Mouse (Mus musculus): Measurements from ENCODE around the gene Rpl23a. TPM values are rescaled to one million over a fixed set of nuclear protein-coding genes. Genes with fewer than 3 reads are reported as not detected.

Gene Rpl23a
- 1,223 and 1,245 TPM in 2 replicates for polyA plus RNA-seq (2014; fragmentation: Nextera tagmentation; extraction: Ambion mirVana)

DNA sequence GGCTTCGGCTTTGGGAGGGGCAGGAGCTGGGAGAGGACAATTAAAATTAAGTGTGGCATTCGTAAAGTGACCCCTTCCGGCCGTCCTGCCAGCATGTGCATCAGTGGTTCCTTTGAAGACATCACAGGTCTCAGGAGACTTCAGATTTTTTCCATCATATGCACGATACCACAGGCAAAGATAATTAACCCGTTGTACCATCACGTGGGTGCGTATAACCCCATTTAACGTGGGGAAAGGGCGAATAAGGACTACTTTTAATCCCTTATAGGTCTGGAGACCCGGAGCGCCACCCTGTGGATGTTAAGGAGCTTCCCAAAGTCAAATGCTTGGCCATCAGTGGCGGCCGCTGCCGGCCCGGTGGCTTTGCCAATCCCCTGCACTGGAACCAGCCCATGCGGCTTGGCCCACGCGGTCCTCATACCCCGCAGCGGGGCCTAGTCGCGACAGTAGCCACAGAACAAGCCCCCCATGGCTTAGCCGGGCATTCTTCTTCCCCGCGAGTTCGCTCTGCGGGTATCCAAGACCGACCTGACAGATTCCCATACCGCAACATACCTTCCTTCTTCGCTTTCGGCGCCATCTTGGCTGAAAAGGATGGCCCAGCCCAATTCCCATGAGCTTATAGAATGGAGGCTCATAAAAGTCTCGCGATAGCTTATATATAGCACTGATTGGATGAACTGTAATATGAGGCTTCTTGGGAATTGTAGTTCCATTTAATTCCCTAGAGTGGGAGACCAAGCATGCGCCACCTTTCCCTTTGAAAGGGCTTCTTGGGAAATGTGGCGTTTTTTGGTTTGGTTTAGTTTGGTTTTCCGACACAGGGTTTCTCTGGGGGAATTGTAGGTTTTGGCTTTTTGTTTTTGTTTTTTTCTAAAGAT lies at the start of gene Rpl23a:
Gene Rpl23a, minus strand, starts transcription at position 624 of the 884 bp plus-strand sequence.
- H3K9me3 ChIP-seq (ENCODE audit: control insufficient read depth, low read length): no peaks in the 10 kb centered on the region
- peak within 1 kb of the TSS; percentile 95 for H3K9ac ChIP-seq (ENCODE audit: low read length)
- peak within 1 kb of the TSS; percentile 94 for H3K4me3 ChIP-seq (ENCODE audit: low read depth, low read length)
- H3K27ac ChIP-seq (ENCODE audit: low read depth, low read length): peak within 1 kb of the TSS; percentile 91
- peaks cover 34% of the 10 kb centered on the region for H3K4me1 ChIP-seq (ENCODE audit: control insufficient read depth, insufficient read depth, low read length)
- peak within 1 kb of the TSS; percentile 77 for H3K4me2 ChIP-seq
- DNase-seq (ENCODE audit: low spot score, missing footprints) (peak; percentile 98), ATAC-seq (ENCODE audit: low FRiP score) (peak; percentile 91)
- peaks cover 13% of the 10 kb centered on the region for H3K36me3 ChIP-seq (ENCODE audit: control insufficient read depth, insufficient read depth, low read length)
- H3K27me3 ChIP-seq (ENCODE audit: control insufficient read depth, insufficient read depth, low read length): no peaks in the 10 kb centered on the region
- under 1% methylated on average over 38 of the region's 38 CpGs for WGBS

DNA sequence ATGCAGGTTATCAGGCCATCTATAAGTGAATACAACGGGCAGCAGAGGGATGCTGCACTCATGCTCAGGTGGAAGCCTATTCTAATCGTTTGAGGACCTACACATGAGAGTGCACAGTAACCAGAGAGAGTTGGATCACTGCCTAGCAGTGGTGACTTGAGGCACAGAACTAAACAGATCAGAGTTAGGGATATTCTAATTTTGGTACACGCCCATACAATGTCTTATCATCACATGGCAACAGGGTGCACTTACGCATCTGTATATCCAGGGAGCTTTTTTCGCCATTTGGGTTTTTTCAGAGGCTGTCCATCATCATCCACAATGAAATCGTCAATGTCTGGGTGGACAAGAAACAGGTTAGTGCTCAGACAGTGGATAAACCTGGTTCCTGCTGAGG lies 48.1 kb upstream of the Rpl23a start:
- H3K4me1 ChIP-seq (ENCODE audit: control insufficient read depth, insufficient read depth, low read length): no peaks in the 10 kb centered on the region

DNA sequence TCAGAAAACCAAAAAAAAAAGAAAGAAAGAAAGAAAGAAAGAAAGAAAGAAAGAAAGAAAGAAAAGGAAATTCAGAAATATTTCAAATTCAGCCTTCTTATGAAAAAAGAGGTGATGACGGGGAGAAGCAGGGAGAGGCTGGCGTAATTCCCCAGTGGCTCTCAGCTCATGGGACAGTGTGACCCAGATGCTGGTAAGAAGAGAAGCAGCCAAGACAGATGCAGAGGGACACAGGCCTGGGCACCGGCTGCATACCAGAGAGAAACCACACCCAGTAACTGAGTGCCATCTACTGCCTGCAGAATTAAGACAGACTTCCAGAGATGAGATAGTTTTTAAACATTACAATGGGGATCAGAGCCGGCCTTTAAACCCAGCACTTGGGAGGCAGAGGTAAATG lies 40.2 kb upstream of the Rpl23a start:
- Histone ChIP-seq H3K4me2 (no peak overlapping the region), H3K4me1 (ENCODE audit: control insufficient read depth, insufficient read depth, low read length) (no peaks in the 10 kb centered on the region), H3K9me3 (ENCODE audit: control insufficient read depth, low read length) (no peaks in the 10 kb centered on the region), H3K9ac (ENCODE audit: low read length) (no peak overlapping the region), H3K4me3 (ENCODE audit: low read depth, low read length) (no peak overlapping the region), H3K36me3 (ENCODE audit: control insufficient read depth, insufficient read depth, low read length) (peaks cover 46% of the 10 kb centered on the region), H3K27me3 (ENCODE audit: control insufficient read depth, insufficient read depth, low read length) (no peaks in the 10 kb centered on the region), H3K27ac (ENCODE audit: low read depth, low read length) (no peak overlapping the region)
- WGBS: 90% methylated on average over 4 of the region's 4 CpGs
- no peak for ATAC-seq (ENCODE audit: low FRiP score)
- no peak for DNase-seq (ENCODE audit: low spot score, missing footprints)

More for the DNA sequence above, 48.1 kb upstream of the Rpl23a start:
- Histone ChIP-seq H3K27ac (ENCODE audit: low read depth, low read length) (no peak overlapping the region), H3K9ac (ENCODE audit: low read length) (no peak overlapping the region), H3K9me3 (ENCODE audit: control insufficient read depth, low read length) (no peaks in the 10 kb centered on the region), H3K4me3 (ENCODE audit: low read depth, low read length) (no peak overlapping the region), H3K4me2 (no peak overlapping the region), H3K27me3 (ENCODE audit: control insufficient read depth, insufficient read depth, low read length) (no peaks in the 10 kb centered on the region), H3K36me3 (ENCODE audit: control insufficient read depth, insufficient read depth, low read length) (peaks cover 38% of the 10 kb centered on the region)
- 94% methylated on average over 6 of the region's 6 CpGs for WGBS
- DNase-seq (ENCODE audit: low spot score, missing footprints): no peak
- ATAC-seq (ENCODE audit: low FRiP score): no peak

- no peak overlapping the region for H3K4me3 ChIP-seq (ENCODE audit: low read depth, low read length)
- ATAC-seq (ENCODE audit: low FRiP score) (no peak), DNase-seq (ENCODE audit: low spot score, missing footprints) (no peak)
- 92% methylated on average over 11 of the region's 11 CpGs for WGBS
- no peak overlapping the region for H3K9ac ChIP-seq (ENCODE audit: low read length)
- H3K36me3 ChIP-seq (ENCODE audit: control insufficient read depth, insufficient read depth, low read length): peaks cover 44% of the 10 kb centered on the region
- no peaks in the 10 kb centered on the region for H3K9me3 ChIP-seq (ENCODE audit: control insufficient read depth, low read length)
- H3K27me3 ChIP-seq (ENCODE audit: control insufficient read depth, insufficient read depth, low read length): no peaks in the 10 kb centered on the region
- H3K27ac ChIP-seq (ENCODE audit: low read depth, low read length): no peak overlapping the region
- H3K4me2 ChIP-seq: no peak overlapping the region
- no peaks in the 10 kb centered on the region for H3K4me1 ChIP-seq (ENCODE audit: control insufficient read depth, insufficient read depth, low read length)
These were observed 32.4 kb upstream of the Rpl23a start for GRCm38 (mm10) chr11:78215709-78216317.

DNA sequence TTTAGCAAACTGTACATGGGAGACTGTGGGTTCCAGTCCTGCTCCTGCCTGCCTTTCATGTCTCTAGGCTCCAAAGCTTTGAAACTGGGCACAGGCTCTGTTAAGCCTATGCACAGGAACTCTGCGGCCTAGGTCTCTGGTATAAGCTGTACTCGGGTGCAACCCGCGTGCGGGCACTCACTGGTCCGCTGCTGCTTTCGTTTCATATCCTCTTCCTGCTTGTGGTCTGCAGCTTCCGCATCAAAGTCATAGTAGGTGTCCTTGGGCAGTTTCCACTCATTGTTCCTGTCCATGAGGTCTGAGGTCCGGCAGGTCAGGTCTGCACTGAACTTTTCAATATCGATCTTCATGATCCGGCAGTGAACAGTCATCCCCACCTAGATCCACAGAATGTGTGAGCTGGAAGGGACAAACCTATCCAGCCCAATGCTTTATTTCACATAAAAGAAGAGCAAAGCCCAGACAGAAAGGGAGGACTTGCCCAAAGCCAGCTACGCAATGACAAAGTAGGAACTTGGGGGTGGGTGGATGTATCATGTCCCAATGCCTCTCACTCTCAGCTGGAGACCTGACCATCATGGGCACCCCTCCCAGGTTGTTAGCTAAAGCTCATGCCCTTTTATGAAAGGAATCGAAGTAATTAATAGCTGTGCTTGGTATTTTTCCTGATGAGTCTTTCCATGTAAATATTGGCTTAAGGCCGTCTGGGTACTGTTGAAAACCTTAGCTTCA lies 29.9 kb upstream of the Rpl23a start:
- DNase-seq (ENCODE audit: low spot score, missing footprints) (no peak), ATAC-seq (ENCODE audit: low FRiP score) (no peak)
- Histone ChIP-seq H3K4me1 (ENCODE audit: control insufficient read depth, insufficient read depth, low read length) (no peaks in the 10 kb centered on the region), H3K27me3 (ENCODE audit: control insufficient read depth, insufficient read depth, low read length) (no peaks in the 10 kb centered on the region), H3K4me2 (no peak overlapping the region), H3K27ac (ENCODE audit: low read depth, low read length) (no peak overlapping the region), H3K4me3 (ENCODE audit: low read depth, low read length) (no peak overlapping the region), H3K9ac (ENCODE audit: low read length) (no peak overlapping the region), H3K36me3 (ENCODE audit: control insufficient read depth, insufficient read depth, low read length) (peaks cover 36% of the 10 kb centered on the region), H3K9me3 (ENCODE audit: control insufficient read depth, low read length) (no peaks in the 10 kb centered on the region)
- WGBS: 95% methylated on average over 14 of the region's 14 CpGs

DNA sequence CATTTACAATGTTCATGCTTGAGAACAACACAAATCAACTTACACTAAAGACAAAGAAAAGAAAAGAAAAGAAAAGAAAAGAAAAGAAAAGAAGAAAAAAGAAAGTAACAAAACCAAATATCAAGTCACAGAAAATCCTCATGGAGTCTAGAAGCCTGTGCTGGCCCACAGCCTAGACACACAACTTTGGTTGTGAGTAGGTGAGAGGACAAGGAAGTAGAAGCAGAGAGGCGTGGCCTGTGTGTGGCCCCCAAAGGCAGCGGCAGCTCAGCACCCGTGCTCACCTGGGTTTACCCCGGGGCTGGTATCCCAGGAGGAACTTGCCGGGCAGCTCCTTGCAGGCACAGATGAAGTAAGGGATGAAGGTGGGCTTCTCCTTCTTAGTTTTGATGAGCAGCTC lies 28.1 kb upstream of the Rpl23a start:
- H3K9me3 ChIP-seq (ENCODE audit: control insufficient read depth, low read length): no peaks in the 10 kb centered on the region
- H3K4me2 ChIP-seq: no peak overlapping the region
- H3K36me3 ChIP-seq (ENCODE audit: control insufficient read depth, insufficient read depth, low read length): peaks cover 29% of the 10 kb centered on the region
- 94% methylated on average over 5 of the region's 5 CpGs for WGBS
- H3K27me3 ChIP-seq (ENCODE audit: control insufficient read depth, insufficient read depth, low read length): no peaks in the 10 kb centered on the region
- no peak overlapping the region for H3K4me3 ChIP-seq (ENCODE audit: low read depth, low read length)
- no peak overlapping the region for H3K9ac ChIP-seq (ENCODE audit: low read length)
- no peaks in the 10 kb centered on the region for H3K4me1 ChIP-seq (ENCODE audit: control insufficient read depth, insufficient read depth, low read length)
- DNase-seq (ENCODE audit: low spot score, missing footprints) (no peak), ATAC-seq (ENCODE audit: low FRiP score) (no peak)
- H3K27ac ChIP-seq (ENCODE audit: low read depth, low read length): no peak overlapping the region

- no peaks in the 10 kb centered on the region for H3K27me3 ChIP-seq (ENCODE audit: control insufficient read depth, insufficient read depth, low read length)
- WGBS: 75% methylated on average over 7 of the region's 7 CpGs
- no peak overlapping the region for H3K4me3 ChIP-seq (ENCODE audit: low read depth, low read length)
- H3K9ac ChIP-seq (ENCODE audit: low read length): no peak overlapping the region
- no peak for DNase-seq (ENCODE audit: low spot score, missing footprints)
- no peak overlapping the region for H3K27ac ChIP-seq (ENCODE audit: low read depth, low read length)
- H3K4me2 ChIP-seq: no peak overlapping the region
- no peaks in the 10 kb centered on the region for H3K4me1 ChIP-seq (ENCODE audit: control insufficient read depth, insufficient read depth, low read length)
- ATAC-seq (ENCODE audit: low FRiP score): no peak
- H3K9me3 ChIP-seq (ENCODE audit: control insufficient read depth, low read length): no peaks in the 10 kb centered on the region
- peaks cover 26% of the 10 kb centered on the region for H3K36me3 ChIP-seq (ENCODE audit: control insufficient read depth, insufficient read depth, low read length)
These were observed 27.2 kb upstream of the Rpl23a start for GRCm38 (mm10) chr11:78210615-78211014.

DNA sequence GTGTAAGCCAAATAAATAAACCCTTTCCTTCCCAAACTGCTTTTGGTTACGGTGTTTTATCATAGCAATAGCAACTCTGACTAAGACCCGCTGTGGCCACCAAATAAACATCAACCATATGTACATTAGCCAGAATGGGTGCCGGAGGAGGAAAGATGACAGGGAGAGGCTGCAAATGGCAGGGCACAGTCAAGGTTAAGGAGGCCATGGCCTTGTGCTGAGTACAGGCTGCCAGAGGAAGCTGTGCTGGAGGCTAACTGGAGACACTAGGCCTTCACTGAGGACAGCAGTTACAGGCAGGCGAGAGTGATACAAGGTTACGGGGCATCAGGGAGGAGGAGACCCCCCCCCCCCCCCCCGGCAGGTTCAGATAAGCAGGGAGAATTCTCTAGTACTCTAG lies 26.5 kb upstream of the Rpl23a start:
- H3K27ac ChIP-seq (ENCODE audit: low read depth, low read length): no peak overlapping the region
- DNase-seq (ENCODE audit: low spot score, missing footprints) (no peak), ATAC-seq (ENCODE audit: low FRiP score) (no peak)
- WGBS: 93% methylated on average over 6 of the region's 6 CpGs
- no peak overlapping the region for H3K9ac ChIP-seq (ENCODE audit: low read length)
- no peaks in the 10 kb centered on the region for H3K4me1 ChIP-seq (ENCODE audit: control insufficient read depth, insufficient read depth, low read length)
- H3K9me3 ChIP-seq (ENCODE audit: control insufficient read depth, low read length): no peaks in the 10 kb centered on the region
- no peaks in the 10 kb centered on the region for H3K27me3 ChIP-seq (ENCODE audit: control insufficient read depth, insufficient read depth, low read length)
- H3K36me3 ChIP-seq (ENCODE audit: control insufficient read depth, insufficient read depth, low read length): peaks cover 25% of the 10 kb centered on the region
- H3K4me2 ChIP-seq: no peak overlapping the region
- H3K4me3 ChIP-seq (ENCODE audit: low read depth, low read length): no peak overlapping the region

- no peak overlapping the region for H3K27ac ChIP-seq (ENCODE audit: low read depth, low read length)
- H3K9me3 ChIP-seq (ENCODE audit: control insufficient read depth, low read length): no peaks in the 10 kb centered on the region
- no peak overlapping the region for H3K4me3 ChIP-seq (ENCODE audit: low read depth, low read length)
- WGBS: 87% methylated on average over 7 of the region's 7 CpGs
- H3K36me3 ChIP-seq (ENCODE audit: control insufficient read depth, insufficient read depth, low read length): peaks cover 17% of the 10 kb centered on the region
- H3K4me2 ChIP-seq: no peak overlapping the region
- no peak overlapping the region for H3K9ac ChIP-seq (ENCODE audit: low read length)
- H3K27me3 ChIP-seq (ENCODE audit: control insufficient read depth, insufficient read depth, low read length): no peaks in the 10 kb centered on the region
- H3K4me1 ChIP-seq (ENCODE audit: control insufficient read depth, insufficient read depth, low read length): no peaks in the 10 kb centered on the region
- no peak for DNase-seq (ENCODE audit: low spot score, missing footprints)
- ATAC-seq (ENCODE audit: low FRiP score): no peak
These were observed 23.8 kb upstream of the Rpl23a start for GRCm38 (mm10) chr11:78207190-78207589.

Measured in midbrain, embryonic 11.5 days (tissue).